Mouse (Mus musculus) C2C12 (cell line): ENCODE results near the gene Hapln4.

Source experiments
- CTCF ChIP-seq: IDR thresholded peaks from one replicate; pipeline ENCODE4 v1.5.1; 2011; ENCODE audit not compliant: control insufficient read depth, insufficient read depth, insufficient read length
- MAX ChIP-seq: IDR thresholded peaks from one replicate; pipeline ENCODE4 v1.6.1; 2011; ENCODE audit warnings: mild to moderate bottlenecking, control low read depth
- USF1 ChIP-seq: IDR thresholded peaks from one replicate; pipeline ENCODE4 v1.6.1; 2011; ENCODE audit warnings: low read depth, mild to moderate bottlenecking, control low read depth, moderate library complexity

DNA sequence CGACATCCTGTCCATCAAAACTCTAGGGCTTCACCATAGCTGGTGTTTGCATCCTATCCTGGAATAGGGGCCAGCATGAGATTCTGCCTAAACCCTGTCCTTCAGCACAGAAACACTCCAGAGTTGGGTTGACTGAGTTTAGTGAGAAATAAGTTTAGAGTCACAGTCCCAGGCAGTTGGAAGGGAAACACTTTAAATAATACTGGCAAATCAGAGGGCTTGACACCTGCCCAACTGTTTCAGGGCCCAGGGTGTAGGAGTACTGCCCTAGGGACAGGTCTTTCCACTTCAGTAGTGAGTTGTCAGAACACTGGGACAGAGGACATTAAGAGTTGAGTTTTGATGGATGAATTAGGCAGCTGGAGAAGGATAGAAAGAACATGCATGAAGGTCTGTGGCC, 2.9 kb downstream of the Hapln4 start:
- no peak for TF ChIP-seq CTCF
- no peak for TF ChIP-seq MAX
- no peak for TF ChIP-seq USF1
